Mouse (Mus musculus) MEL (cell line): Measurements from ENCODE around the gene Tnfrsf12a.

Experiments
- BHLHE40 ChIP-seq: IDR thresholded peaks from 2 replicates; pipeline ENCODE4 v1.6.1; 2012; ENCODE audit warnings: low read depth, mild to moderate bottlenecking, inconsistent platforms, low read length, improper control_type of control experiment, borderline replicate concordance
- CHD2 ChIP-seq: IDR thresholded peaks from 2 replicates; pipeline ENCODE4 v1.6.1; 2011; ENCODE audit warnings: low read length, improper control_type of control experiment
- CTCF ChIP-seq, 3 experiments: IDR thresholded peaks in 2 of 3; conservative IDR thresholded peaks in 1 of 3; 2 replicates each; pipeline ENCODE4 v1.5.1; 2011 to 2012; ENCODE audit warnings: low read length in 3 of 3, low read depth in 2 of 3, mild to moderate bottlenecking in 2 of 3, improper control_type of control experiment in 1 of 3, inconsistent platforms in 1 of 3, mixed read lengths in 1 of 3, moderate library complexity in 1 of 3; ENCODE audit not compliant: control insufficient read depth in 1 of 3, insufficient read depth in 1 of 3, poor library complexity in 1 of 3, severe bottlenecking in 1 of 3
- ELF1 ChIP-seq: IDR thresholded peaks from 2 replicates; pipeline ENCODE4 v1.6.1; 2014; ENCODE audit warnings: low read depth, mild to moderate bottlenecking, inconsistent platforms, low read length, improper control_type of control experiment, moderate library complexity
- EP300 ChIP-seq, 2 experiments: IDR thresholded peaks; 2 replicates each; pipeline ENCODE4 v1.6.1; 2011; ENCODE audit warnings: improper control_type of control experiment in 2 of 2, low read length in 2 of 2, low read depth in 1 of 2, mild to moderate bottlenecking in 1 of 2
- GATA1 ChIP-seq: IDR thresholded peaks from 2 replicates; pipeline ENCODE4 v1.6.1; 2011; ENCODE audit warnings: low read depth, low read length, improper control_type of control experiment
- KAT2A ChIP-seq: conservative IDR thresholded peaks from 2 replicates; pipeline ENCODE4 v1.6.1; 2012; ENCODE audit warnings: low read depth, low read length, improper control_type of control experiment, inconsistent platforms
- MAX ChIP-seq: IDR thresholded peaks from 2 replicates; pipeline ENCODE4 v1.6.1; 2011; ENCODE audit warnings: low read length, improper control_type of control experiment
- POLR2A ChIP-seq, 2 experiments: IDR thresholded peaks; 2 replicates each; pipeline ENCODE4 v1.6.1; 2011 to 2012; ENCODE audit warnings: low read length in 2 of 2, mild to moderate bottlenecking in 2 of 2, control low read depth in 1 of 2, improper control_type of control experiment in 1 of 2, low read depth in 1 of 2, moderate library complexity in 1 of 2; ENCODE audit not compliant: control insufficient read depth in 1 of 2, insufficient read depth in 1 of 2, poor library complexity in 1 of 2
- SIN3A ChIP-seq: IDR thresholded peaks from 2 replicates; pipeline ENCODE4 v1.6.1; 2012; ENCODE audit warnings: low read length, improper control_type of control experiment, inconsistent platforms

DNA sequence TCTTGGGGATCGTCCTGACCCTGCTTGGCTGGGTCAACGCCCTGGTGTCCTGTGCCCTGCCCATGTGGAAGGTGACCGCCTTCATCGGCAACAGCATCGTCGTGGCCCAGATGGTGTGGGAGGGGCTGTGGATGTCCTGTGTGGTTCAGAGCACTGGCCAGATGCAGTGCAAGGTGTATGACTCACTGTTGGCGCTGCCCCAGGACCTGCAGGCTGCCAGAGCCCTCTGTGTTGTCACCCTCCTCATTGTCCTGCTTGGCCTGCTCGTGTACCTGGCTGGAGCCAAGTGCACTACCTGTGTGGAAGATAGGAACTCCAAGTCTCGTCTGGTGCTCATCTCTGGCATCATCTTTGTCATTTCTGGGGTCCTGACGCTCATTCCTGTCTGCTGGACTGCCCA lies 3.8 kb upstream of the Tnfrsf12a start:
- no peak for TF ChIP-seq KAT2A
- no peak for TF ChIP-seq POLR2A (IDR thresholded peaks at IDR 0.05; ENCODE audit: control insufficient read depth in 1 of 2, insufficient read depth in 1 of 2, low read depth in 1 of 2, low read length in 2 of 2, poor library complexity in 1 of 2)
- no peak for TF ChIP-seq ELF1
- TF ChIP-seq CTCF (IDR thresholded peaks at IDR 0.05 in 2 of 3, conservative IDR thresholded peaks at IDR 0.05 in 1 of 3; ENCODE audit: control insufficient read depth in 1 of 3, insufficient read depth in 1 of 3, low read depth in 2 of 3, low read length in 3 of 3, poor library complexity in 1 of 3, severe bottlenecking in 1 of 3), result no peak
- no peak for TF ChIP-seq CHD2
- TF ChIP-seq MAX, result no peak
- TF ChIP-seq GATA1, result no peak
- no peak for TF ChIP-seq SIN3A
- TF ChIP-seq EP300 (IDR thresholded peaks at IDR 0.05; ENCODE audit: low read depth in 1 of 2, low read length in 2 of 2), result no peak
- no peak for TF ChIP-seq BHLHE40
